Mouse (Mus musculus) MEL (cell line): ENCODE results near the gene Map3k21.

Experiments
- CTCF ChIP-seq, 3 experiments: IDR thresholded peaks in 2 of 3; conservative IDR thresholded peaks in 1 of 3; 2 replicates each; pipeline ENCODE4 v1.5.1; 2011 to 2012; ENCODE audit warnings: low read length in 3 of 3, low read depth in 2 of 3, mild to moderate bottlenecking in 2 of 3, improper control_type of control experiment in 1 of 3, inconsistent platforms in 1 of 3, mixed read lengths in 1 of 3, moderate library complexity in 1 of 3; ENCODE audit not compliant: control insufficient read depth in 1 of 3, insufficient read depth in 1 of 3, poor library complexity in 1 of 3, severe bottlenecking in 1 of 3
- ELF1 ChIP-seq: IDR thresholded peaks from 2 replicates; pipeline ENCODE4 v1.6.1; 2014; ENCODE audit warnings: low read depth, mild to moderate bottlenecking, inconsistent platforms, low read length, improper control_type of control experiment, moderate library complexity
- GABPA ChIP-seq: IDR thresholded peaks from 2 replicates; pipeline ENCODE4 v1.6.1; 2012; ENCODE audit warnings: low read depth, mild to moderate bottlenecking, inconsistent platforms, low read length, improper control_type of control experiment, moderate library complexity
- JUND ChIP-seq: IDR thresholded peaks from 2 replicates; pipeline ENCODE4 v1.6.1; 2011; ENCODE audit warnings: low read depth, mild to moderate bottlenecking, improper control_type of control experiment, low read length
- MAZ ChIP-seq: IDR thresholded peaks from 2 replicates; pipeline ENCODE4 v1.6.1; 2012; ENCODE audit warnings: low read depth, mild to moderate bottlenecking, inconsistent platforms, low read length, improper control_type of control experiment
- MYC ChIP-seq: IDR thresholded peaks from 2 replicates; pipeline ENCODE4 v1.6.1; 2011; ENCODE audit warnings: low read depth, mild to moderate bottlenecking, low read length, improper control_type of control experiment, moderate library complexity
- POLR2A ChIP-seq, 2 experiments: IDR thresholded peaks; 2 replicates each; pipeline ENCODE4 v1.6.1; 2011 to 2012; ENCODE audit warnings: low read length in 2 of 2, mild to moderate bottlenecking in 2 of 2, control low read depth in 1 of 2, improper control_type of control experiment in 1 of 2, low read depth in 1 of 2, moderate library complexity in 1 of 2; ENCODE audit not compliant: control insufficient read depth in 1 of 2, insufficient read depth in 1 of 2, poor library complexity in 1 of 2
- POLR2AphosphoS2 ChIP-seq: IDR thresholded peaks from 2 replicates; pipeline ENCODE4 v1.6.1; 2011; ENCODE audit warnings: low read length, improper control_type of control experiment
- RCOR1 ChIP-seq: IDR thresholded peaks from 2 replicates; pipeline ENCODE4 v1.6.1; 2012; ENCODE audit warnings: low read depth, mild to moderate bottlenecking, inconsistent platforms, low read length, improper control_type of control experiment
- ZC3H11A ChIP-seq: IDR thresholded peaks from 2 replicates; pipeline ENCODE4 v1.6.1; 2012; ENCODE audit warnings: low read depth, mild to moderate bottlenecking, inconsistent platforms, low read length, improper control_type of control experiment

GRCm38 (mm10) chr8:125898899-125899298 is 11.4 kb upstream of the Map3k21 start:
- TF ChIP-seq CTCF (IDR thresholded peaks at IDR 0.05 in 2 of 3, conservative IDR thresholded peaks at IDR 0.05 in 1 of 3; ENCODE audit: control insufficient read depth in 1 of 3, insufficient read depth in 1 of 3, low read depth in 2 of 3, low read length in 3 of 3, poor library complexity in 1 of 3, severe bottlenecking in 1 of 3) (peak; percentile 61 to 70 (median 69)), MYC (no peak), ZC3H11A (no peak), POLR2AphosphoS2 (no peak), JUND (no peak), GABPA (no peak), ELF1 (no peak), POLR2A (IDR thresholded peaks at IDR 0.05; ENCODE audit: control insufficient read depth in 1 of 2, insufficient read depth in 1 of 2, low read depth in 1 of 2, low read length in 2 of 2, poor library complexity in 1 of 2) (no peak), MAZ (peak; percentile 55; the same call in 1 of the 2 replicates), RCOR1 (no peak)
